Mouse (Mus musculus): ENCODE data around the gene Card6. TPM values are rescaled to one million over a fixed set of nuclear protein-coding genes. Genes with fewer than 3 reads are reported as not detected.
A peak's percentile ranks its signal among the peaks of the same experiment; 100 is the strongest.

Card6 gene
- 1 to 10 TPM; 1.4 to 1.8 TPM for total RNA-seq (2021)
- long read RNA-seq, experiment 1: 0 reads
- long read RNA-seq, experiment 2, partial matches to known transcripts: 0 of 1 reads
- long read RNA-seq, experiment 2, other reads (novel, unspliced or antisense): 0 of 1 reads

- intact Hi-C loops (cut with DNase I; ENCODE audit: low total_unique reads): no loop called here
- no peak for DNase-seq
Observed at GRCm38 (mm10) chr15:5107686-5108654, at the start of gene Card6. Gene Card6 (minus strand): TSS chr15:5108539.

GRCm38 (mm10) chr15:5157386-5157785 is 49.0 kb upstream of the Card6 start:
- intact Hi-C loops (cut with DNase I; ENCODE audit: low total_unique reads): no loop called here
- no peak for DNase-seq

- no peak for DNase-seq
- intact Hi-C loops (cut with DNase I; ENCODE audit: low total_unique reads): no loop called here
Observed at GRCm38 (mm10) chr15:5156355-5156754, 48.0 kb upstream of the Card6 start.

- no peak for DNase-seq
- intact Hi-C loops (cut with DNase I; ENCODE audit: low total_unique reads): no loop called here
Observed at GRCm38 (mm10) chr15:5155093-5155492, 46.8 kb upstream of the Card6 start.

GRCm38 (mm10) chr15:5154621-5155020 is 46.3 kb upstream of the Card6 start:
- intact Hi-C loops (cut with DNase I; ENCODE audit: low total_unique reads): no loop called here
- DNase-seq: no peak

GRCm38 (mm10) chr15:5152171-5152570 is 43.8 kb upstream of the Card6 start:
- intact Hi-C loops (cut with DNase I; ENCODE audit: low total_unique reads): no loop called here
- DNase-seq: no peak

GRCm38 (mm10) chr15:5149187-5149586 is 40.8 kb upstream of the Card6 start:
- DNase-seq: no peak
- intact Hi-C loops (cut with DNase I; ENCODE audit: low total_unique reads): no loop called here

GRCm38 (mm10) chr15:5145196-5145945 is 37.0 kb upstream of the Card6 start:
- DNase-seq: no peak
- intact Hi-C loops (cut with DNase I; ENCODE audit: low total_unique reads): no loop called here

GRCm38 (mm10) chr15:5144021-5144778 is 35.9 kb upstream of the Card6 start:
- peak; percentile 71 for DNase-seq
- intact Hi-C loops (cut with DNase I; ENCODE audit: low total_unique reads): no loop called here

GRCm38 (mm10) chr15:5143361-5144020 is 35.2 kb upstream of the Card6 start, which contains the start of gene Prkaa1:
Gene Prkaa1 (plus strand): TSS chr15:5143861.
- intact Hi-C loops (cut with DNase I; ENCODE audit: low total_unique reads): no loop called here

GRCm38 (mm10) chr15:5142714-5143113 is 34.4 kb upstream of the Card6 start:
- DNase-seq: no peak
- intact Hi-C loops (cut with DNase I; ENCODE audit: low total_unique reads): no loop called here

More at GRCm38 (mm10) chr15:5143361-5144020, 35.2 kb upstream of the Card6 start, which contains the start of gene Prkaa1:
- peak; percentile 82 for DNase-seq

GRCm38 (mm10) chr15:5142047-5142446 is 33.7 kb upstream of the Card6 start:
- intact Hi-C loops (cut with DNase I; ENCODE audit: low total_unique reads): no loop called here
- DNase-seq: no peak

GRCm38 (mm10) chr15:5140357-5140756 is 32.0 kb upstream of the Card6 start:
- DNase-seq: no peak
- intact Hi-C loops (cut with DNase I; ENCODE audit: low total_unique reads): no loop called here

GRCm38 (mm10) chr15:5139863-5140262 is 31.5 kb upstream of the Card6 start:
- intact Hi-C loops (cut with DNase I; ENCODE audit: low total_unique reads): no loop called here
- DNase-seq: no peak

GRCm38 (mm10) chr15:5139366-5139765 is 31.0 kb upstream of the Card6 start:
- intact Hi-C loops (cut with DNase I; ENCODE audit: low total_unique reads): no loop called here
- no peak for DNase-seq

- intact Hi-C loops (cut with DNase I; ENCODE audit: low total_unique reads): no loop called here
- DNase-seq: no peak
Observed at GRCm38 (mm10) chr15:5138021-5138856, 29.9 kb upstream of the Card6 start.

GRCm38 (mm10) chr15:5134945-5135483 is 26.7 kb upstream of the Card6 start:
- no peak for DNase-seq
- intact Hi-C loops (cut with DNase I; ENCODE audit: low total_unique reads): no loop called here

- intact Hi-C loops (cut with DNase I; ENCODE audit: low total_unique reads): no loop called here
- no peak for DNase-seq
Observed at GRCm38 (mm10) chr15:5134179-5134578, 25.8 kb upstream of the Card6 start.

Measured in gastrocnemius, postnatal 14 days (tissue).